Mouse (Mus musculus) erythroblast, embryonic 14.5 days (primary cell): ENCODE results near the gene Vmn1r23.

Experiments
- GATA1 ChIP-seq: IDR thresholded peaks from 2 replicates; pipeline ENCODE4 v1.6.1; 2012; ENCODE audit warnings: low read length, inconsistent platforms, mixed read lengths
- TAL1 ChIP-seq: IDR thresholded peaks from 3 replicates; pipeline ENCODE4 v1.6.1; 2012; ENCODE audit warnings: low read length, inconsistent platforms, mixed read lengths

- TF ChIP-seq TAL1 (no peak), GATA1 (no peak)
Measured at GRCm38 (mm10) chr6:57907928-57908327, 18.7 kb downstream of the Vmn1r23 start, which contains the start of gene Vmn1r22.
